Mouse (Mus musculus) liver, embryonic 12.5 days (tissue): ENCODE data around the gene Slc1a5. TPM values are rescaled to one million over a fixed set of nuclear protein-coding genes. Genes with fewer than 3 reads are reported as not detected.

Experiments used
- ATAC-seq: fragments of 200-750 bp; cut with Nextera tagmentation; 2 replicates; pipeline ENCODE4 v1.8.0; 2017; ENCODE audit warnings: moderate number of reproducible peaks, mild to moderate bottlenecking, moderate library complexity
- H3K27ac ChIP-seq: fragments of 300-500 bp; sonication (generic); 2 replicates; pipeline ENCODE4 v1.5.1; 2016; ENCODE audit warnings: mild to moderate bottlenecking
- H3K27me3 ChIP-seq: fragments of 300-500 bp; sonication (generic); replicated peaks from 2 replicates; pipeline ENCODE4 v1.6.1; 2016; ENCODE audit warnings: mild to moderate bottlenecking, moderate library complexity
- H3K36me3 ChIP-seq: fragments of 300-500 bp; sonication (generic); 2 replicates; pipeline ENCODE4 v1.6.1; 2016; ENCODE audit warnings: mild to moderate bottlenecking, moderate library complexity
- H3K4me1 ChIP-seq: fragments of 300-500 bp; sonication (generic); 2 replicates; pipeline ENCODE4 v1.6.1; 2016
- H3K4me2 ChIP-seq: fragments of 300-500 bp; sonication (generic); 2 replicates; pipeline ENCODE4 v1.6.1; 2016; ENCODE audit warnings: mild to moderate bottlenecking, moderate library complexity
- H3K4me3 ChIP-seq: fragments of 300-500 bp; sonication (generic); 2 replicates; pipeline ENCODE4 v1.5.1; 2016; ENCODE audit warnings: mild to moderate bottlenecking, moderate library complexity
- H3K9ac ChIP-seq: fragments of 300-500 bp; sonication (generic); 2 replicates; pipeline ENCODE4 v1.6.1; 2016; ENCODE audit warnings: mild to moderate bottlenecking, moderate library complexity
- H3K9me3 ChIP-seq: fragments of 300-500 bp; sonication (generic); replicated peaks from 2 replicates; pipeline ENCODE4 v1.6.1; 2016; ENCODE audit warnings: mild to moderate bottlenecking, moderate library complexity
- WGBS: fragments of 180-500 bp; shearing (Covaris S2); methylation state at CpG from one replicate; pipeline ENCODE4 v1.1.7; 2016; ENCODE audit not compliant: insufficient replicate concordance; 5-methylcytosine and 5-hydroxymethylcytosine counted together
- polyA plus RNA-seq: library from polyadenylated mRNA; unstranded; fragments of >200 nt; fragmentation: Nextera tagmentation; extraction: Ambion mirVana; gene quantifications from 2 replicates; pipeline ENCODE4 v1.2.1, GENCODE M21; 2016

Slc1a5 gene
- polyA plus RNA-seq, 1 experiment from 2014 or later: 127 TPM

- peak overlapping the region; percentile 36; the same call in 1 of the 2 replicates for H3K9ac ChIP-seq
- 22% methylated on average over 90 of the region's 90 CpGs for WGBS
- ATAC-seq: no peak
Measured at GRCm38 (mm10) chr7:16810920-16811648, 29.9 kb downstream of the Slc1a5 start.

GRCm38 (mm10) chr7:16811649-16812070, 30.5 kb downstream of the Slc1a5 start:
- no peak for ATAC-seq
- no peak overlapping the region for H3K9ac ChIP-seq
- peaks cover 56% of the 10 kb centered on the region for H3K36me3 ChIP-seq
- peak overlapping the region; percentile 65 for H3K4me2 ChIP-seq
- H3K27me3 ChIP-seq: peaks cover 32% of the 10 kb centered on the region
- no peak overlapping the region for H3K27ac ChIP-seq
- WGBS: 39% methylated on average over 17 of the region's 17 CpGs
- no peaks in the 10 kb centered on the region for H3K9me3 ChIP-seq
- peaks cover 33% of the 10 kb centered on the region for H3K4me1 ChIP-seq
- H3K4me3 ChIP-seq: peak overlapping the region; percentile 39

More at GRCm38 (mm10) chr7:16810920-16811648, 29.9 kb downstream of the Slc1a5 start:
- Histone ChIP-seq H3K27ac (no peak overlapping the region), H3K4me3 (peak overlapping the region; percentile 39), H3K4me1 (peaks cover 33% of the 10 kb centered on the region), H3K36me3 (peaks cover 56% of the 10 kb centered on the region), H3K27me3 (peaks cover 32% of the 10 kb centered on the region), H3K4me2 (peak overlapping the region; percentile 65), H3K9me3 (no peaks in the 10 kb centered on the region)

GRCm38 (mm10) chr7:16812505-16812904, 31.4 kb downstream of the Slc1a5 start:
- H3K9me3 ChIP-seq: no peaks in the 10 kb centered on the region
- no peak overlapping the region for H3K27ac ChIP-seq
- H3K27me3 ChIP-seq: peaks cover 32% of the 10 kb centered on the region
- H3K4me3 ChIP-seq: no peak overlapping the region
- peaks cover 39% of the 10 kb centered on the region for H3K4me1 ChIP-seq
- H3K36me3 ChIP-seq: peaks cover 55% of the 10 kb centered on the region
- WGBS: 71% methylated on average over 2 of the region's 2 CpGs
- no peak overlapping the region for H3K9ac ChIP-seq
- no peak for ATAC-seq
- no peak overlapping the region for H3K4me2 ChIP-seq

GRCm38 (mm10) chr7:16815351-16815941, 34.3 kb downstream of the Slc1a5 start, which contains the start of gene Strn4:
Gene Strn4 (plus strand): TSS chr7:16815889.
- ATAC-seq: no peak
- Histone ChIP-seq H3K9ac (peak within 1 kb of the TSS; percentile 99), H3K4me2 (peak within 1 kb of the TSS; percentile 95), H3K36me3 (peaks cover 43% of the 10 kb centered on the region), H3K9me3 (no peaks in the 10 kb centered on the region), H3K27ac (peak within 1 kb of the TSS; percentile 94), H3K4me3 (peak within 1 kb of the TSS; percentile 92), H3K4me1 (peaks cover 58% of the 10 kb centered on the region), H3K27me3 (peaks cover 24% of the 10 kb centered on the region)
- 18% methylated on average over 1 of the region's 1 CpGs for WGBS

GRCm38 (mm10) chr7:16816078-16816474, 34.9 kb downstream of the Slc1a5 start:
- Histone ChIP-seq H3K4me3 (peak overlapping the region; percentile 92), H3K9me3 (no peaks in the 10 kb centered on the region), H3K4me2 (peak overlapping the region; percentile 95), H3K27me3 (peaks cover 18% of the 10 kb centered on the region), H3K36me3 (peaks cover 36% of the 10 kb centered on the region), H3K27ac (peak overlapping the region; percentile 94), H3K9ac (peak overlapping the region; percentile 99), H3K4me1 (peaks cover 58% of the 10 kb centered on the region)
- ATAC-seq: peak; percentile 70
- WGBS: 1% methylated on average over 53 of the region's 55 CpGs

- Histone ChIP-seq H3K27me3 (peaks cover 13% of the 10 kb centered on the region), H3K27ac (peak within 1 kb of the TSS; percentile 94), H3K4me3 (peak within 1 kb of the TSS; percentile 92), H3K36me3 (peaks cover 33% of the 10 kb centered on the region), H3K4me2 (peak within 1 kb of the TSS; percentile 95), H3K4me1 (peaks cover 58% of the 10 kb centered on the region), H3K9me3 (no peaks in the 10 kb centered on the region), H3K9ac (peak within 1 kb of the TSS; percentile 99)
- peak; percentile 72 for ATAC-seq
- under 1% methylated on average over 61 of the region's 64 CpGs for WGBS
Measured at GRCm38 (mm10) chr7:16816475-16817122, 35.5 kb downstream of the Slc1a5 start, which contains the start of gene Fkrp. Gene Fkrp (minus strand): TSS chr7:16816732.

- peaks cover 66% of the 10 kb centered on the region for H3K4me1 ChIP-seq
- H3K27ac ChIP-seq: peak overlapping the region; percentile 94
- H3K4me3 ChIP-seq: peak overlapping the region; percentile 92
- H3K27me3 ChIP-seq: peaks cover 2% of the 10 kb centered on the region
- ATAC-seq: no peak
- H3K4me2 ChIP-seq: peak overlapping the region; percentile 95
- peaks cover 39% of the 10 kb centered on the region for H3K36me3 ChIP-seq
- no peaks in the 10 kb centered on the region for H3K9me3 ChIP-seq
- H3K9ac ChIP-seq: peak overlapping the region; percentile 99
- 61% methylated on average over 3 of the region's 3 CpGs for WGBS
Measured at GRCm38 (mm10) chr7:16817693-16818092, 36.6 kb downstream of the Slc1a5 start.

GRCm38 (mm10) chr7:16819794-16820193, 38.7 kb downstream of the Slc1a5 start:
- Histone ChIP-seq H3K4me1 (peaks cover 76% of the 10 kb centered on the region), H3K27ac (peak overlapping the region; percentile 79), H3K9me3 (no peaks in the 10 kb centered on the region), H3K9ac (peak overlapping the region; percentile 49), H3K4me3 (peak overlapping the region; percentile 27), H3K4me2 (peak overlapping the region; percentile 95), H3K36me3 (peaks cover 41% of the 10 kb centered on the region), H3K27me3 (no peaks in the 10 kb centered on the region)
- WGBS: 20% methylated on average over 5 of the region's 5 CpGs
- ATAC-seq: peak; percentile 84

- Histone ChIP-seq H3K9me3 (no peaks in the 10 kb centered on the region), H3K4me1 (peaks cover 79% of the 10 kb centered on the region), H3K27ac (peak overlapping the region; percentile 79), H3K27me3 (no peaks in the 10 kb centered on the region), H3K4me3 (peak overlapping the region; percentile 27), H3K9ac (peak overlapping the region; percentile 49), H3K4me2 (peak overlapping the region; percentile 95), H3K36me3 (peaks cover 46% of the 10 kb centered on the region)
- peak; percentile 1; the same call in 1 of the 2 replicates for ATAC-seq
- 32% methylated on average over 5 of the region's 5 CpGs for WGBS
Measured at GRCm38 (mm10) chr7:16820271-16820763, 39.2 kb downstream of the Slc1a5 start.

- H3K9ac ChIP-seq: peak overlapping the region; percentile 53; the same call in 1 of the 2 replicates
- ATAC-seq: no peak
- H3K27me3 ChIP-seq: no peaks in the 10 kb centered on the region
- no peaks in the 10 kb centered on the region for H3K9me3 ChIP-seq
- H3K36me3 ChIP-seq: peaks cover 54% of the 10 kb centered on the region
- H3K4me2 ChIP-seq: 0 out of 2 replicates have a peak overlapping the region, but pooled peaks have one; percentile 12
- 61% methylated on average over 3 of the region's 3 CpGs for WGBS
- no peak overlapping the region for H3K4me3 ChIP-seq
- H3K27ac ChIP-seq: peak overlapping the region; percentile 79; the same call in 1 of the 2 replicates
- peaks cover 79% of the 10 kb centered on the region for H3K4me1 ChIP-seq
Measured at GRCm38 (mm10) chr7:16821091-16821490, 40.0 kb downstream of the Slc1a5 start.

- Histone ChIP-seq H3K27ac (peak overlapping the region; percentile 46; the same call in 1 of the 2 replicates), H3K9ac (no peak overlapping the region; the same call in 1 of the 2 replicates), H3K36me3 (peaks cover 60% of the 10 kb centered on the region), H3K9me3 (no peaks in the 10 kb centered on the region), H3K4me2 (no peak overlapping the region), H3K4me3 (no peak overlapping the region), H3K4me1 (peaks cover 85% of the 10 kb centered on the region), H3K27me3 (no peaks in the 10 kb centered on the region)
- WGBS: 72% methylated on average over 4 of the region's 4 CpGs
- ATAC-seq: no peak
Measured at GRCm38 (mm10) chr7:16821669-16822101, 40.5 kb downstream of the Slc1a5 start.
